Mouse (Mus musculus) midbrain, embryonic 16.5 days (tissue): ENCODE data around the gene Tmem30a. TPM values are rescaled to one million over a fixed set of nuclear protein-coding genes. Genes with fewer than 3 reads are reported as not detected.

Experiments used
- ATAC-seq: fragments of 200-750 bp; cut with Nextera tagmentation; 2 replicates; pipeline ENCODE4 v1.8.0; 2017; ENCODE audit warnings: moderate TSS enrichment
- H3K27ac ChIP-seq: fragments of 300-500 bp; sonication (generic); 2 replicates; pipeline ENCODE4 v1.5.1; 2014; ENCODE audit warnings: mild to moderate bottlenecking, low read length, mixed read lengths
- H3K27me3 ChIP-seq: fragments of 300-500 bp; sonication (generic); 2 replicates; pipeline ENCODE4 v1.6.1; 2014; ENCODE audit warnings: low read depth, low read length, mixed read lengths; ENCODE audit not compliant: control insufficient read depth, insufficient read depth
- H3K36me3 ChIP-seq: fragments of 300-500 bp; sonication (generic); 2 replicates; pipeline ENCODE4 v1.6.1; 2014; ENCODE audit warnings: mild to moderate bottlenecking, low read length, moderate library complexity, mixed read lengths; ENCODE audit not compliant: control insufficient read depth, insufficient read depth
- H3K4me1 ChIP-seq: fragments of 300-500 bp; sonication (generic); 2 replicates; pipeline ENCODE4 v1.6.1; 2014; ENCODE audit warnings: mild to moderate bottlenecking, low read length, mixed read lengths; ENCODE audit not compliant: control insufficient read depth, insufficient read depth
- H3K4me2 ChIP-seq: fragments of 300-500 bp; sonication (generic); 2 replicates; pipeline ENCODE4 v1.6.1; 2014; ENCODE audit warnings: mild to moderate bottlenecking, low read length, mixed read lengths
- H3K4me3 ChIP-seq: fragments of 300-500 bp; sonication (generic); 2 replicates; pipeline ENCODE4 v1.5.1; 2014; ENCODE audit warnings: low read depth, mild to moderate bottlenecking, low read length, moderate library complexity, mixed read lengths
- H3K9ac ChIP-seq: fragments of 300-500 bp; sonication (generic); 2 replicates; pipeline ENCODE4 v1.6.1; 2014; ENCODE audit warnings: low read depth, low read length, mixed read lengths
- H3K9me3 ChIP-seq: fragments of 300-500 bp; sonication (generic); replicated peaks from 2 replicates; pipeline ENCODE4 v1.6.1; 2014; ENCODE audit warnings: mild to moderate bottlenecking, low read length, mixed read lengths; ENCODE audit not compliant: control insufficient read depth, poor library complexity, severe bottlenecking
- WGBS: fragments of 180-500 bp; shearing (Covaris S2); extraction: QIAGEN DNeasy Blood & Tissue Kit; methylation state at CpG from one replicate; pipeline ENCODE4 v1.1.7; 2014; 5-methylcytosine and 5-hydroxymethylcytosine counted together
- polyA plus RNA-seq: library from polyadenylated mRNA; unstranded; fragments of >200 nt; fragmentation: Nextera tagmentation; extraction: Ambion mirVana; gene quantifications from 2 replicates; pipeline ENCODE4 v1.2.1, GENCODE M21; 2015

The Tmem30a gene
- polyA plus RNA-seq, 1 experiment from 2014 or later: 127 TPM

DNA sequence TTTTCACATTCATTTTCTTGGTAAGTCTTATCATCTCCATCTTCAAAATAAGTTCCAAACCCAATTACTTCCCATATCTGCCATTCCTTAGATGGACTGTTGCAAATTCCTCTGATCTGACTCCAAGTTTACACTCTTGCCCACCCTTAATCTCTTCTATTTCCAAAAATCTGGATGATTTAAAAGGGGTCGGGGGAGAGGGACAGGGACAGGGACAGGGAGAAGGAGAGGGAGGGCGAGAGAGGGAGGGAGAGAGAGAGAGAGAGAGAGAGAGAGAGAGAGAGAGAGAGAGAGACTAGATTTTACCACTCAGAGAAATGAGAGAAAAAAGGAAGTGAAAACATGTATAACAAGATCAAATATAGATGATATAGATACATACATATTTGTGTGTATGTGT, 30.5 kb upstream of the Tmem30a start:
- no peaks in the 10 kb centered on the region for H3K27me3 ChIP-seq
- no peak overlapping the region for H3K9ac ChIP-seq
- 14% methylated on average over 2 of the region's 2 CpGs for WGBS
- H3K4me1 ChIP-seq: no peaks in the 10 kb centered on the region
- H3K36me3 ChIP-seq: peaks cover 8% of the 10 kb centered on the region
- no peaks in the 10 kb centered on the region for H3K9me3 ChIP-seq
- no peak for ATAC-seq
- H3K4me2 ChIP-seq: no peak overlapping the region
- H3K27ac ChIP-seq: no peak overlapping the region
- H3K4me3 ChIP-seq: no peak overlapping the region

DNA sequence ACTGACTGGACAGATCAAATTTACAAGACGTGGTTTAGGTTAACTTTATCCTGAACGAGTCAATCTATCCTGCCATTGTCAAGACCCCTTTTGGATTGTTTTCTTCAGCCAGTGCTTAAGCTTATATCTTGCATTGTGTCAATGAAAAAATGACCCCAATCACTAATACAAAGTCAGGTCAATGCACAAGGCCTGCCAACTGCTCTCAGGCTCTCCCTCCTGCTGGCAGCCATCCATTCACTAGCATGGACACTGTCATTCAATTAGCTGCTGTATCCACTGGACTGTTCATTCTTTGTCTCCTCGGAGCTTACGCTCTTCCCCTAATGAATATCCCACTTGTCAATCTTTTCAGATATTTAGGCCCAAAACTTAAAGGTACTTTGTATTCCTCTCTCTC, 30.1 kb upstream of the Tmem30a start:
- WGBS: 11% methylated on average over 4 of the region's 4 CpGs
- H3K9ac ChIP-seq: no peak overlapping the region
- no peaks in the 10 kb centered on the region for H3K27me3 ChIP-seq
- no peak overlapping the region for H3K4me3 ChIP-seq
- no peaks in the 10 kb centered on the region for H3K4me1 ChIP-seq
- ATAC-seq: no peak
- peaks cover 12% of the 10 kb centered on the region for H3K36me3 ChIP-seq
- H3K9me3 ChIP-seq: no peaks in the 10 kb centered on the region
- H3K27ac ChIP-seq: no peak overlapping the region
- H3K4me2 ChIP-seq: no peak overlapping the region

DNA sequence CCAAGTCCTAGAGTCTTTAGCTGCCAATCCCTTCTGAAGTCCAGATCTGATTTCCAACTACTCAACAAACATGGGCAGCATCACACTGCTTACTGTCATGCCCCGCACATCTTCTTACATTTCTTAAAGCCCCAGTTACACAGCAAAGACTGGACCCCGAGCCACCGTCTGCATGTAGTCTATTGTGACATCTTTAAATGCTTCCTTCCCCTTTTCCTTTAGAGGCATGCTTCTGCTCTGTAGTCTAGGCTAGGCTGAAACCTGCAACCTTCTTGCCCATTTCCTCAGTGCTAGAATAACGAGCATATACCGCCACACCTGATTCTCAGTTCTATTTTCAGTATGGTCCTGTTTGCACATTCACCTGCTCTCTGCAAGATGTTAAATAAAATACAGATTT, 23.2 kb upstream of the Tmem30a start:
- no peak overlapping the region for H3K9ac ChIP-seq
- no peak overlapping the region for H3K27ac ChIP-seq
- H3K4me2 ChIP-seq: no peak overlapping the region
- H3K4me1 ChIP-seq: no peaks in the 10 kb centered on the region
- H3K9me3 ChIP-seq: 0 out of 2 replicates have a peak, but pooled peaks cover 3% of the 10 kb centered on the region
- H3K36me3 ChIP-seq: peaks cover 17% of the 10 kb centered on the region
- no peak for ATAC-seq
- 91% methylated on average over 5 of the region's 5 CpGs for WGBS
- no peak overlapping the region for H3K4me3 ChIP-seq
- H3K27me3 ChIP-seq: no peaks in the 10 kb centered on the region

DNA sequence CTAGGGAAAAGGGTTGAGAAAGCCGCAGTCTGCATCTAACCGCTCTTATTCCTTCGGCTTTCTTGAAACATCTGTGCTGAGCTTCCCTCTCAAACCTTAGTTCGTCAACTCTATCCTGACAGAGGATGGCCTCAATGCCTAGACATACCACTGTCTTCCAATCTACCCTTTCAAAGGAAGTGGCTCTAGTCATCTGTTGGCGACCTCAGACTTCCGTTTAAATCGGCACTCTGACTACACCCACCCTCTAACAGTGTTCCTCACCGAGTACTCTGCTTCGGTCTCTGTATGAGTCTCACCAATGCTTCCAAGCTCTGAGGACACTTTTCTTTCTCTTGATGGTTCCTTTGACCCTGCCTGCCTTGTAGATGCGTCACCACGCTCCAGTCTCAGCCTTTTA, 22.7 kb upstream of the Tmem30a start:
- no peaks in the 10 kb centered on the region for H3K27me3 ChIP-seq
- no peak overlapping the region for H3K4me3 ChIP-seq
- 96% methylated on average over 11 of the region's 11 CpGs for WGBS
- 0 out of 2 replicates have a peak, but pooled peaks cover 3% of the 10 kb centered on the region for H3K9me3 ChIP-seq
- no peak overlapping the region for H3K4me2 ChIP-seq
- no peak overlapping the region for H3K9ac ChIP-seq
- H3K36me3 ChIP-seq: peaks cover 17% of the 10 kb centered on the region
- no peaks in the 10 kb centered on the region for H3K4me1 ChIP-seq
- ATAC-seq: no peak
- no peak overlapping the region for H3K27ac ChIP-seq

DNA sequence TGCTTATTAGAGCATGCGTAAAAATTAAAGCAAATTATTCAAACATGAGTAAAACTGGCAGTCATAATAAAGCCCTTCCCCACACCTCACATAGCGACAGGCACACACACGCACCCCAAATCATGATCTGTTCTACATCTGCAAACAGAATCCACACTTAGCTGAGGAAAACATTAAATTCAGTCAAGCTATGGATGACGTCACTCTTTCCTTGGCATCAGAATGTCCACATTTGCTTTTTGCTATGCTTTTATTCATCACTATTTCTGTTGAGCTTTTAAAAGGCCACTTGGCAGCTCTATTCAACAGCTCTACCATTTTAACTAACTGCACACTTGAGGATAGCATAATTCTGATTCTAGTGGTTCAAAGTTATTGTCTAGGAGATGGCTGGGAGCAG, 21.3 kb upstream of the Tmem30a start:
- Histone ChIP-seq H3K4me3 (no peak overlapping the region), H3K4me1 (no peaks in the 10 kb centered on the region), H3K9ac (no peak overlapping the region), H3K27me3 (no peaks in the 10 kb centered on the region), H3K4me2 (no peak overlapping the region), H3K9me3 (0 out of 2 replicates have a peak, but pooled peaks cover 3% of the 10 kb centered on the region), H3K36me3 (peaks cover 14% of the 10 kb centered on the region), H3K27ac (no peak overlapping the region)
- 78% methylated on average over 4 of the region's 4 CpGs for WGBS
- ATAC-seq: no peak

DNA sequence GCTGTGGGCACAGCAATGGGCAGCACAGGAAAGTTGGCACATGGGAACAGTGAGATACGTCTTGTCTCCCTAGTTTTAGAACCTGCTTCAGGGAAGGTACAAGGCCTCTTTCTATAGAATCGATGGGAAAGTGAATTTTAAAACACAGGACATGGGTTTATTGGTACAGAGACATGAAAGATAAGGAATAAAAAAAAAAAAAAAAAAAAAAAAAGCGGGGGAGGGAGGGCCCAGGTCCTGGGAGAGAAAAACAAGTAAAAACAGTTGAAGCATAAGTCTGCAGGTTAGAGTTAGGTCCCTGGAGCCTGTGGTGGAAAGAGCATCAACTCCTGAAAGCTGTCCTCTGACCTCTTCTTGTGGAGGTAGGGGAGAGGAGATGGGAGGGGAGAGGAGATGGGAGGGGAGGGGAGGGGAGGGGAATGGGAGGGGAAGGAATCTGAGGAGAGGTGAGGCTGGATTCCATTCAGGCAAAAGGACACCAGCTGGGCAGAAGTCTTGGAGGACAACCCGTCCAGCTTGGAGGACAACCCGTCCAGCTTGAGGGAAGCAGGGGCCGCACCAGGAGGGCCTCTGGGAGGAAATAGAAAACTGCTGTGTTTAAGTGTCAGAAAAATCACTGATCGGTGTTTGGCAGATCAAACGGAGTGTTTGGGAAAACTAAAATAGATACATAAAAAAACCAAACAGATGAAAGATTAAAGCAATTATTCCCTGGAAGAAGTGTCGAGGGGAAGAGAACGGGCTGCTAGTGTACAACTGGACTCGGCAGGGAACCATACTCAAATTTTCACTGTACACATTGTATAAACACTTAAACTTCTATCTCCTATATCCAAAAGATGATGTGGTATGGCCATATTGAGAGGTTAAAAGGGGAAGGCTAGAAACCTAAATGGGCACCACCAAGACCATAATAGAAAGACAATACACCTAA, 17.9 kb upstream of the Tmem30a start:
- no peak overlapping the region for H3K4me3 ChIP-seq
- H3K4me1 ChIP-seq: no peaks in the 10 kb centered on the region
- no peak overlapping the region for H3K9ac ChIP-seq
- WGBS: 76% methylated on average over 10 of the region's 11 CpGs
- no peaks in the 10 kb centered on the region for H3K27me3 ChIP-seq
- no peak overlapping the region for H3K4me2 ChIP-seq
- no peak overlapping the region for H3K27ac ChIP-seq
- H3K36me3 ChIP-seq: no peaks in the 10 kb centered on the region
- no peak for ATAC-seq
- H3K9me3 ChIP-seq: no peaks in the 10 kb centered on the region

DNA sequence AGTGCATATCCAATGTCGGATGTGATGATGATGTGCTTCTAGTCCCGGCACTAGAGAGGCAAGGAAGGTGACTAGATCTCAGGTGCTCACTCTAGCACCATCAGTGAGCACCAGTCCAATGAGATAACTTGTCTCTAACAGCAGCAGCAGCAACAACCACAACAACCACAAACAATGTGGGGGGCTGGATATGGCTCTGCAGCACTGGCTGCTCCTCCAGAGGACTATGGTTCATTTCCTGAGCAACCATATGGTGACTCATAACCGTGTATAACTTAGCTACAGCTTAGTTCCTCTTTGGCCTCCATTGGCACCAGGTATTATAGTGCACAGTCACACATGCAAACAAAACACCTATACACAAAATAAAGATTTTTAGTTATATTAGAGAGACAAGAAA, 17.2 kb upstream of the Tmem30a start:
- Histone ChIP-seq H3K27ac (no peak overlapping the region), H3K27me3 (no peaks in the 10 kb centered on the region), H3K36me3 (no peaks in the 10 kb centered on the region), H3K4me3 (no peak overlapping the region), H3K4me2 (no peak overlapping the region), H3K4me1 (no peaks in the 10 kb centered on the region), H3K9ac (no peak overlapping the region), H3K9me3 (no peaks in the 10 kb centered on the region)
- WGBS: 86% methylated on average over 3 of the region's 3 CpGs
- no peak for ATAC-seq

DNA sequence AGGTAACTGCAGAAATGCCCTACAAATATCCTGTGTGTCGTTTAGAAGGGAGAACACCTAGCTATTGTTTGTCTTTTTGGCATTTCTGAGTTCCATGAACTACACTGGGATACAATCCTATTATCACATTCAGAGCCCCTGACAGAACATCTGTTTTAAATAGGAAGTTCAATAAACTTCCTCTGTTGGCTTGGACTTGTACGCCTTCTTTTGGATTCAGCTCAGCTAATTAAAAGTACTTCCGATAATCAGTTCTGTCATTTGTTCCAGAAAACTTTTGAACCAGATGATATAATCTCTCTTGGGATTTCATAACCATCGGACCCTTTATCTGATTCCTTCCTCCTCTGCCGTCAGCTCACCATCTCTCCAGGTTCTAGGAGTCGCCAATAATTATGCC, 16.1 kb upstream of the Tmem30a start:
- H3K4me3 ChIP-seq: no peak overlapping the region
- H3K36me3 ChIP-seq: no peaks in the 10 kb centered on the region
- WGBS: 77% methylated on average over 6 of the region's 6 CpGs
- no peak for ATAC-seq
- no peak overlapping the region for H3K27ac ChIP-seq
- H3K4me2 ChIP-seq: no peak overlapping the region
- H3K9me3 ChIP-seq: no peaks in the 10 kb centered on the region
- H3K27me3 ChIP-seq: no peaks in the 10 kb centered on the region
- H3K9ac ChIP-seq: no peak overlapping the region
- no peaks in the 10 kb centered on the region for H3K4me1 ChIP-seq

DNA sequence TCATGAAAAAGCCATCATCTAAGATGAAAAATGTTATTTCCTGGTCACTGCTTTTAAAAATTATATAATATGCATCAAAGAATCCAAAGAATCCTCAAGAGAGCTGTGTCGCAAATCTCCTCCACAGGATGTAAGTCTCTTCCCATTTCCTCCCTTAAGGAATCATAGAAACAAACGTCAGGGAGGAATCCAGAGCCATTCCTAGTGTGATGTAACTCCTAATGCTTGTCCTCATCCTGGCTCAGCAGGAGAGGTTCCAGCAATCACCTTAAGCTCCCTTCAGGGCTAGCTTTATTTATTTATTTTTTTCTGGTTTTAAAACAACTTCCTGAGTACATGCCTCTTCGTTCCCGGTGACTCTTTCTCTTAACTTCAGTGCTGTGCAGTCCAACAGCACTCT, 13.9 kb upstream of the Tmem30a start:
- WGBS: 50% methylated on average over 4 of the region's 4 CpGs
- no peak overlapping the region for H3K9ac ChIP-seq
- ATAC-seq: no peak
- H3K4me3 ChIP-seq: no peak overlapping the region
- H3K4me1 ChIP-seq: no peaks in the 10 kb centered on the region
- no peak overlapping the region for H3K4me2 ChIP-seq
- no peaks in the 10 kb centered on the region for H3K27me3 ChIP-seq
- H3K9me3 ChIP-seq: no peaks in the 10 kb centered on the region
- H3K27ac ChIP-seq: no peak overlapping the region
- H3K36me3 ChIP-seq: no peaks in the 10 kb centered on the region
